Mouse (Mus musculus) G1E (cell line): Measurements from ENCODE around the gene Zfp143.

Source experiments
- CTCF ChIP-seq: IDR thresholded peaks from 2 replicates; pipeline ENCODE4 v1.5.1; 2012; ENCODE audit warnings: low read depth, low read length, inconsistent platforms, mixed read lengths
- GATA2 ChIP-seq: IDR thresholded peaks from 2 replicates; pipeline ENCODE4 v1.6.1; 2012; ENCODE audit warnings: low read depth, low read length, inconsistent platforms, borderline replicate concordance
- POLR2AphosphoS5 ChIP-seq: IDR thresholded peaks from 2 replicates; pipeline ENCODE4 v1.6.1; 2012; ENCODE audit warnings: low read depth, low read length, inconsistent platforms; ENCODE audit not compliant: insufficient replicate concordance
- TAL1 ChIP-seq: conservative IDR thresholded peaks from 2 replicates; pipeline ENCODE4 v1.6.1; 2012; ENCODE audit warnings: low read depth, low read length, inconsistent platforms, mixed read lengths

GRCm38 (mm10) chr7:110069070-110069469, 8.1 kb downstream of the Zfp143 start:
- TF ChIP-seq CTCF (no peak), GATA2 (no peak), POLR2AphosphoS5 (no peak), TAL1 (no peak)
